Mouse (Mus musculus) limb, embryonic 11.5 days (tissue): Measurements from ENCODE around the gene Vsig2. TPM values are rescaled to one million over a fixed set of nuclear protein-coding genes. Genes with fewer than 3 reads are reported as not detected.

Experiments
- ATAC-seq: fragments of 200-750 bp; cut with Nextera tagmentation; 2 replicates; pipeline ENCODE4 v1.8.0; 2017; ENCODE audit warnings: low read depth; ENCODE audit not compliant: insufficient number of reproducible peaks, low FRiP score, low TSS enrichment
- DNase-seq: peaks from one replicate; pipeline ENCODE4 v3.0.0-alpha.2; 2015; ENCODE audit warnings: low spot score
- H3K27ac ChIP-seq: fragments of 300-500 bp; sonication (generic); replicated peaks from 2 replicates; pipeline ENCODE4 v1.5.1; 2014; ENCODE audit warnings: low read depth, mild to moderate bottlenecking, low read length
- H3K27me3 ChIP-seq: fragments of 300-500 bp; sonication (generic); 2 replicates; pipeline ENCODE4 v1.6.1; 2014; ENCODE audit warnings: mild to moderate bottlenecking, low read length, mixed read lengths; ENCODE audit not compliant: control insufficient read depth, insufficient read depth
- H3K36me3 ChIP-seq: fragments of 300-500 bp; sonication (generic); 2 replicates; pipeline ENCODE4 v1.6.1; 2014; ENCODE audit warnings: mild to moderate bottlenecking, low read length, moderate library complexity, mixed read lengths; ENCODE audit not compliant: control insufficient read depth, insufficient read depth
- H3K4me1 ChIP-seq: fragments of 300-500 bp; sonication (generic); 2 replicates; pipeline ENCODE4 v1.6.1; 2014; ENCODE audit warnings: low read length, mixed read lengths; ENCODE audit not compliant: control insufficient read depth, insufficient read depth
- H3K4me2 ChIP-seq: fragments of 300-500 bp; sonication (generic); 2 replicates; pipeline ENCODE4 v1.6.1; 2014; ENCODE audit warnings: low read depth, mild to moderate bottlenecking, moderate library complexity; ENCODE audit not compliant: severe bottlenecking
- H3K4me3 ChIP-seq: fragments of 300-500 bp; sonication (generic); 2 replicates; pipeline ENCODE4 v1.5.1; 2014; ENCODE audit warnings: low read depth, low read length
- H3K9ac ChIP-seq: fragments of 300-500 bp; sonication (generic); 2 replicates; pipeline ENCODE4 v1.6.1; 2014; ENCODE audit warnings: mild to moderate bottlenecking, low read length
- H3K9me3 ChIP-seq: fragments of 300-500 bp; sonication (generic); 2 replicates; pipeline ENCODE4 v1.6.1; 2016; ENCODE audit warnings: low read length; ENCODE audit not compliant: control insufficient read depth
- WGBS: fragments of 180-500 bp; shearing (Covaris S2); extraction: QIAGEN DNeasy Blood & Tissue Kit; methylation state at CpG from one replicate; pipeline ENCODE4 v1.1.7; 2014; 5-methylcytosine and 5-hydroxymethylcytosine counted together
- polyA plus RNA-seq: library from polyadenylated mRNA; unstranded; fragments of >200 nt; fragmentation: Nextera tagmentation; extraction: Ambion mirVana; gene quantifications from 2 replicates; pipeline ENCODE4 v1.2.1, GENCODE M21; 2014

The Vsig2 gene
- 0.55 and 0.87 TPM in 2 replicates for polyA plus RNA-seq

- Histone ChIP-seq H3K4me1 (no peaks in the 10 kb centered on the region), H3K4me3 (no peak within 1 kb of the TSS), H3K27me3 (no peaks in the 10 kb centered on the region), H3K9me3 (no peaks in the 10 kb centered on the region), H3K9ac (no peak within 1 kb of the TSS), H3K4me2 (no peak within 1 kb of the TSS), H3K36me3 (no peaks in the 10 kb centered on the region), H3K27ac (no peak within 1 kb of the TSS)
- 48% methylated on average over 23 of the region's 23 CpGs for WGBS
- no peak for ATAC-seq
- DNase-seq = no peak
These were observed at the start of gene Vsig2 for GRCm38 (mm10) chr9:37539170-37540025. Gene Vsig2 (plus strand): TSS chr9:37539255.

GRCm38 (mm10) chr9:37489446-37490120 is 49.5 kb upstream of the Vsig2 start:
- ATAC-seq (peak; percentile 79), DNase-seq (peak; percentile 75)
- Histone ChIP-seq H3K4me2 (peak overlapping the region; percentile 88), H3K4me1 (peaks cover 10% of the 10 kb centered on the region), H3K4me3 (peak overlapping the region; percentile 94), H3K9ac (peak overlapping the region; percentile 94), H3K27ac (peak overlapping the region; percentile 98), H3K9me3 (no peaks in the 10 kb centered on the region), H3K27me3 (no peaks in the 10 kb centered on the region), H3K36me3 (no peaks in the 10 kb centered on the region; the same call in 1 of the 2 replicates)
- WGBS = under 1% methylated on average over 64 of the region's 75 CpGs

GRCm38 (mm10) chr9:37495761-37496160 is 43.3 kb upstream of the Vsig2 start:
- H3K4me2 ChIP-seq = no peak overlapping the region
- no peaks in the 10 kb centered on the region for H3K27me3 ChIP-seq
- H3K36me3 ChIP-seq = no peaks in the 10 kb centered on the region; the same call in 1 of the 2 replicates
- no peak overlapping the region for H3K9ac ChIP-seq
- peaks cover under 1% of the 10 kb centered on the region for H3K4me1 ChIP-seq
- 55% methylated on average over 3 of the region's 3 CpGs for WGBS
- no peak overlapping the region for H3K27ac ChIP-seq
- DNase-seq = no peak
- no peaks in the 10 kb centered on the region for H3K9me3 ChIP-seq
- no peak for ATAC-seq
- no peak overlapping the region for H3K4me3 ChIP-seq

- H3K4me3 ChIP-seq = no peak overlapping the region
- no peak overlapping the region for H3K4me2 ChIP-seq
- H3K9ac ChIP-seq = no peak overlapping the region
- H3K27me3 ChIP-seq = no peaks in the 10 kb centered on the region
- no peak overlapping the region for H3K27ac ChIP-seq
- no peak for ATAC-seq
- no peak for DNase-seq
- no peaks in the 10 kb centered on the region for H3K9me3 ChIP-seq
- H3K36me3 ChIP-seq = no peaks in the 10 kb centered on the region; the same call in 1 of the 2 replicates
- H3K4me1 ChIP-seq = no peaks in the 10 kb centered on the region
These were observed 42.7 kb upstream of the Vsig2 start for GRCm38 (mm10) chr9:37496325-37496724.

GRCm38 (mm10) chr9:37500201-37500600 is 38.9 kb upstream of the Vsig2 start:
- Histone ChIP-seq H3K4me1 (no peaks in the 10 kb centered on the region), H3K9me3 (no peaks in the 10 kb centered on the region), H3K4me2 (no peak overlapping the region), H3K4me3 (no peak overlapping the region), H3K27ac (no peak overlapping the region), H3K36me3 (no peaks in the 10 kb centered on the region), H3K27me3 (no peaks in the 10 kb centered on the region), H3K9ac (no peak overlapping the region)
- ATAC-seq (no peak), DNase-seq (no peak)
- whole genome bisulfite sequencing = 80% methylated on average over 3 of the region's 3 CpGs

- Histone ChIP-seq H3K4me2 (no peak overlapping the region), H3K27me3 (no peaks in the 10 kb centered on the region), H3K27ac (no peak overlapping the region), H3K36me3 (no peaks in the 10 kb centered on the region), H3K9me3 (no peaks in the 10 kb centered on the region), H3K4me1 (no peaks in the 10 kb centered on the region), H3K9ac (no peak overlapping the region), H3K4me3 (no peak overlapping the region)
- no peak for ATAC-seq
- DNase-seq = no peak
- 91% methylated on average over 1 of the region's 1 CpGs for WGBS
These were observed 37.9 kb upstream of the Vsig2 start for GRCm38 (mm10) chr9:37501170-37501569.

- H3K36me3 ChIP-seq = no peaks in the 10 kb centered on the region
- no peaks in the 10 kb centered on the region for H3K4me1 ChIP-seq
- no peak overlapping the region for H3K4me2 ChIP-seq
- DNase-seq (no peak), ATAC-seq (no peak)
- no peak overlapping the region for H3K4me3 ChIP-seq
- no peak overlapping the region for H3K9ac ChIP-seq
- no peaks in the 10 kb centered on the region for H3K27me3 ChIP-seq
- H3K9me3 ChIP-seq = no peaks in the 10 kb centered on the region
- H3K27ac ChIP-seq = no peak overlapping the region
These were observed 34.7 kb upstream of the Vsig2 start for GRCm38 (mm10) chr9:37504348-37504747.

- H3K27ac ChIP-seq = no peak overlapping the region
- 98% methylated on average over 1 of the region's 1 CpGs for WGBS
- H3K36me3 ChIP-seq = no peaks in the 10 kb centered on the region
- ATAC-seq (no peak), DNase-seq (no peak)
- no peaks in the 10 kb centered on the region for H3K9me3 ChIP-seq
- no peaks in the 10 kb centered on the region for H3K27me3 ChIP-seq
- H3K4me2 ChIP-seq = no peak overlapping the region
- no peaks in the 10 kb centered on the region for H3K4me1 ChIP-seq
- H3K4me3 ChIP-seq = no peak overlapping the region
- no peak overlapping the region for H3K9ac ChIP-seq
These were observed 33.0 kb upstream of the Vsig2 start for GRCm38 (mm10) chr9:37506023-37506422.
